Mouse (Mus musculus) ES-E14 (cell line): ENCODE data around the gene Rbm44.

Source experiments
- CHD2 ChIP-seq: IDR thresholded peaks from 2 replicates; pipeline ENCODE4 v1.6.1; 2014; ENCODE audit warnings: mild to moderate bottlenecking, low read depth, low read length, inconsistent platforms
- HCFC1 ChIP-seq: IDR thresholded peaks from 2 replicates; pipeline ENCODE4 v1.6.1; 2012; ENCODE audit warnings: low read length, inconsistent platforms, borderline replicate concordance; ENCODE audit not compliant: insufficient read depth
- MAFK ChIP-seq: IDR thresholded peaks from 2 replicates; pipeline ENCODE4 v1.6.1; 2014; ENCODE audit warnings: mild to moderate bottlenecking, low read depth, low read length, inconsistent platforms; ENCODE audit not compliant: insufficient read depth
- ZC3H11A ChIP-seq: IDR thresholded peaks from 2 replicates; pipeline ENCODE4 v1.6.1; 2012; ENCODE audit warnings: low read depth, mild to moderate bottlenecking, inconsistent platforms, low read length, borderline replicate concordance
- ZNF384 ChIP-seq: IDR thresholded peaks from 2 replicates; pipeline ENCODE4 v1.6.1; 2012; ENCODE audit warnings: low read depth, low read length, inconsistent platforms

- TF ChIP-seq ZNF384 (no peak), MAFK (no peak), CHD2 (no peak), ZC3H11A (no peak), HCFC1 (no peak)
Measured at GRCm38 (mm10) chr1:91112171-91112570, 32.7 kb upstream of the Rbm44 start.
